Mouse (Mus musculus) cerebellum, adult 18-20 months (tissue): ENCODE results near the gene Arih2.
"Not testable (repeated sequence)": the region's sequence is repeated elsewhere in the genome, so short reads cannot be mapped to it uniquely, and the experiment has no call there.

Experiments
- DNase-seq, 2 experiments: peaks; one replicate each; pipeline ENCODE4 v3.0.0; 2021

Gene Arih2

DNA sequence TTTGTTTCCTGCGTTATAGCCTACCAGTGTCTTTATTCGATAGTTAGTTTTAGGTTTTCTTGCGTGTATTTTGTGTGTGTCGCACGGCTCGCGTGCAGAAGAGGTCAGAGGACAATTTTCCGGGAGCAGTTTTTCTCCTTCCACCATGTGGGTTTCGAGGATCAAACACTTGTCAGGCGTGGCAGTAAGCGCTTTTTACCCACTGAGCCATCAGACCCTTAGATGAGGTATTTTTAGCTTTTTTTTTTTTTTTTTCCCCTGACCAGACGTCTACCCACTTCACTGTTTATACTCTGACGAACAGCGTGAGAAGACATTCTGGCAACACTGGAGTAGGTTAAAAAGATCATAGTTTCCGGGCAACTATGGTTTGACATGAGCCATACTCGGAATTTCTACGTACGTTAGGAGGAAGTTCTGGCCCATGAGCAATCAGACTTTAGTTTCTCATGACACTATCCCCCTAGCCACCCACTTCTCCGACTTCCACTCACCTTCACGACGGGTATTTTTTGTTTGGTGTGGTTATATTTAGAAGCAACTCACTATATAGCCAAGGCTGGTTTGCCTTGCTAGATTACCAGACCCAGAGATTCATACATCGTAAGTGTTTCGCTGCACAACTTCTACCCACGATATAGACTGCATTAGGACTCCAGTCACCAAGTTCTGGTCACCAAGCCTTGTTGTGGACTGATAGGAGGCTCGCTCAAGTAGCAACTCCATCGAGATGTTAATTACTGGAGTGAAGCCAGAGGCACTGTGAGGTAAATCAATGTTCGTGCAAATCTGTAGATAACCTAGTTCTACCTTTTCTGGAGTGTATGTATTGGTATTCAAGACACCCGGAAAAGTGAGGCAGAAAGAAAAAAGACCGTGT is 615 bp upstream of the Arih2 start:
- peak in 1 of 2 experiments; percentile 18 for DNase-seq

DNA sequence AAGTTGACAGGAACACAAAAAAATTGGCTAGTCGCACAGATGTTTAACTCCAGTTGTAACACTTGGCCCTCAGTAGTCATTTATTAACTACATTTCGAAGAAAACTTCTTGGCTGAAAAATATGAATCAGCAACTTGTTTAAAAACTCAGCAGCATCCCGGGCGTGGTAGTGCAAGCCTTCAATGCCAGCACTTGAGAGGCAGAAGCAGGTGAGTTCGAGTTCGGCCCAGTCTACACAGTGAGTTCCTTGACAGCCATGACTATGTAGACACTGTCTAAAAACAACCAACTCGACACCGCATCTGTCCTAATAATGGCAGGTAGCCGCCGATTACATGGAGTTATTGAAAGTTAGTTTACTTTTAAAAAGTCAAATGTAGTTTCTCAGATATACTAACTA is 1.0 kb downstream of the Arih2 start:
- no peak for DNase-seq

DNA sequence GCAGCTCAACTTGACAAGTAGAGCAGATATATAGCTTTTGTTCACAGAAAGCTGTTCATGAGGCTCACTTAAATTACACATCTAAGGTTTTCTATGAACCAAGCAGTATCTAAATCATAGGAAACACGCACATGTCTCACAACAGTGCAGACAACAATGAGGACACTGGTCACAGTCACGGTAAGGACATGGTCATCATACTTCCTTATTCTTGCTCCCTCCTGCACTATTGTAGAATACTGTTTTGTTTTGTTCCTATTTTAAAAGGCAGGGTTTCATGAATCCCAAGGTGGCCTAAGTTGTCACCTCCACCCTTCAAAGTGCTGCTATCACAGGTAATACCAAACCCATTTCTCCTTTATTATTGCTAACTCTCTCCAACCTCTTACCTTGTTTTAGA is 9.4 kb downstream of the Arih2 start:
- no peak for DNase-seq

DNA sequence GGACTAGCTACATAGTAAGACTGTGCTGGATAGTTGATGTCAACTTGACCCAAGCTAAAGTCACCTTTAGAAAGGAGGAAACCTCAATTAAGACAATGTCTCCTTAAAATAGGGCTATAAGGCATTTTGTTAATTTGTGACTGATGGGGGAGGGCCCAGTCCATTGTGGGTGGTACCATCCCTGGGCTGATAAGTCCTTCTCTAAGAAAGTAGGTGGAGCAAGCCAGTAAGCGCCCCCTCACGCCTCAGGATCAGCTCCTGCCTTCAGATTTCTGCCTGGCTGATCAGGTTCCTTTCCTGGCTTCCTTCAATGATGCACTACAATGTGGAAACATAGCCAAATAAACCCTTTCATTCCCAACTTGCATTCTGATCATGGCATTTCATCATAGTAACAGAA is 13.8 kb downstream of the Arih2 start:
- DNase-seq, result no peak

DNA sequence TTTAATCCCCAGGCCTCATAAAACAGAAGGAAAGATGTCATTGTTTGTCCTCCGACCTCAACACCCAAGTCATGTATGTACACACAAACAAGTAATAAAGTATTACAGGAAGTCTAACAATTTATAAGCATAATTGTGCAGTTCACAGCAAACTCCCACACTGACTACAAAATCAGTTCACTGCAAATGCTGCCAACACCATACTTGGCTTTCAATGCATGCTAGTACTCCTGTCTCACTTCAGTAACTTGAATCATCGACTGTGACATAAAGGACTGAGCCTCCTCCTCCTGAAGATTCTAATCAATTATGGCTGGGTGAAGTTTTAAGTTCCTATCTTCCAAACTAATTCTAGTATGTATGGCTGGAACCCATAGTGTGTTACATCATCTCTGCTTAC is 15.3 kb downstream of the Arih2 start:
- no peak for DNase-seq

DNA sequence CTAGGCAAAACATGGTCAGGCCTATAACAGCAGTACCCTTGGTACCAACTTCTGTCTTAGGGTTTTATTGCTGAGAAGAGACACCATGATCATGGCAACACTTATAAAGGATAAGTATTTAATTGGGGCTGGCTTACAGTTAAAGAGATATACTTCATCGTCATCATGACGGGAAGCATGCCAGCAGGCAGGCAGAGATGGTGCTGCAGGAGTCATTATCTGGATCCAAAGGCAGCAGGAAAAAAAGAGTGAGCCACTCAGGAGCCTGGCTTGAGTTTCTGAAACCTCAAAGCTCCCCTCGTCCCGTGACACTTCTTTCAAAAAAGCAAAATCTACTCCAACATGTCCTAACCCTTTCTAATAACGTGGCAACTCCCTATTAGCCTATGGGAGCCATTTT is 16.8 kb downstream of the Arih2 start:
- DNase-seq, result no peak

DNA sequence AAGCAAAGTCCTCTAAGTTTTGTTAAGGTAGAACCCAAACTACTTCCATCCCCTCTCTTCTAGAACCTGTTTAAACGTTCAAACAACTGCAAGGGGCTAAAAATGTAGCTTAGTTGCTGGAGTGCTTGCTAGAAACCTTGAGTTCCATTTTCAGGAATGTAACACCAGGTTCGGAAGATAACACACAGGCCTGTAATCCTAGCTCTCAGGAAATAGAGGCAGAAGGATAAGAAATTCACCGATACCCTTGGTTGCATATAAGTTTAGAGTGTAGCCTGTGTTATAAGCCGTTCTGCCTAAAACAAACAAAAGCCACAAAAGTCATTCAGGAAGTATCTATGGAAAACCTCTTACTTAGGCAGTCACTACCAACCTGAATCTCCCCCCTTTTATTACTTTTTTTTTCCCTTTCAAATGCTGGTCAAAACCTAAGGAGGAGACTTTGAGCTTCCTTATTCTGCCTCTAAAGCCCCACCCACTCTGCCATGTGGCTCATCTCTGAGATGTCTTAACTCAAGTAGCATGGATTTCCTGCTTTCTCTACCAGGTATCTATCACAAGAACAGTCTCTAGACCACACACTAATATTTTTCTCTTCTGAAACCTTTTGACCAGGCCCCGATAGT is 17.4 kb downstream of the Arih2 start:
- DNase-seq, result no peak

DNA sequence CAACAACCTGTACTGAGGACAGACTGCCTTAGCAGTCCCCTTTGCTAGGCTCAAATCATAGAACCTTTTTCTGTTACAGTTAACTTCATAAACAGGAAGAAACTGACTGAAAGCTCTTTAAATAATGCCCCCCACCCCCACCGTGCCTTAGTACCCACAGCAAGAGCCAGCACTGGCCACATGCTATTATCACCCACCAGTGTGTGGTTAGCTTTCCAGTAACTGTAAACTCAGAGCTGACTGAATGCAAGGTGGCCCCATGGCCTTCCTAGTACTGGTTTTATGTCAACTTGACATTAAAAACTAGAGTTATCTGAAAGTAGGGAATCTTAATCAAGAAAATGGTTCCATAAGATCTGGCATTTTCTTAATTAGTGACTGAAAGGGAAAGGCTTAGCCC is 18.5 kb downstream of the Arih2 start:
- no peak for DNase-seq

DNA sequence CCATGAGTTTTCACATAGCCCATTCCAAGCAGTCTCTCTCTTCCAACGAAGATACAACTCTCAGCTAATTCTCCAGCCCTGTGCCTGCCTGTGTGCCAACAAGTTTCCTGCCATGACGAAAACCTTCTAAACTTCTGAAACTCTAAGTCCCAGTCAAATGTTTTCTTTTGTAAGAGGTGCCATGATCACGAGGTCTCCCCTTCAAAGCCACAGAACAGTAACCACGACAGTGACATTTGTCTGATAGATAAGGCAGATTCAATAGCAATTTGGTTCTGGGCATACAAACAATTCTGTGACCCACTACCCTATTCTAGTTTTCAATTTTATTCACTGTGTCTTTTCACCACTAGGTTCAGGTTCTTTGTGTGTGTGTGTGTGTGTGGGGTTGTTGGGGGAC is 21.0 kb downstream of the Arih2 start:
- no peak for DNase-seq

DNA sequence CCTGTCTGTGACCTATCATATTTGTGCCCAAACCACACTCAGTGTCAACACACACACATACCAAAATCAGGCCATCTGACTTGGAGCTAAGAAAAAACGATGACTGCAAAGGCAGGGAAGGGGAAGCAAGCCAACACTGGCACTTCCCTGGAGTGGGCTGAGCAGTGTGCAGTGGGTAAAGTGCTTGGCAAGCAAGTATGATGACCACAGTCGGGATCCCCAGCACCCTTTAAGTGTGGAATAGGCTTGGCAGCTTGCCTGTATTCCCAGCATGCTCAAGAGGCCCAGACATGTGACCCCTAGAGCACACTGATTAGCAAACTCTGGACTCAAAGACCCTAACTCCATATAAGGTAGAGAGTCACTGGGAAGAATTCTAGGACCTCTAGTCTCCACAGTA is 22.7 kb downstream of the Arih2 start:
- no peak for DNase-seq

DNA sequence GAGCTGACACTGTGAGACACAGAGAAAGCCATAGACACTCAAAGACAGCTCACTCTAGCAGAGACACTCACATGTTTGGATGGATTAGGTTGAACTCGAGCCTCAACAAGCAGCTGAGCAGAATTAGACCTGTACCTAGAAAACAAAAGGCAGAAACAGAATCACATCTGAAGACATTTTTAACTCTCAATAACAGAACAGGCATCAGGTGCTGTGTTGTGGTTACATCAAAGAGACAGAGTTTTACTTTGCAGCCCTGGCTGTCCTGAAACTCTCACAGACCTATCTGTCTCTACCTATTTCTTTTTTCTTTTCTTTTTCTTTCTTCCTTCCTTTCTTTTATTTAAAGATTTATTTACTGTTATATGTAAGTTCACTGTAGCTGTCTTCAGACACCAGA is 31.9 kb downstream of the Arih2 start:
- no peak for DNase-seq

DNA sequence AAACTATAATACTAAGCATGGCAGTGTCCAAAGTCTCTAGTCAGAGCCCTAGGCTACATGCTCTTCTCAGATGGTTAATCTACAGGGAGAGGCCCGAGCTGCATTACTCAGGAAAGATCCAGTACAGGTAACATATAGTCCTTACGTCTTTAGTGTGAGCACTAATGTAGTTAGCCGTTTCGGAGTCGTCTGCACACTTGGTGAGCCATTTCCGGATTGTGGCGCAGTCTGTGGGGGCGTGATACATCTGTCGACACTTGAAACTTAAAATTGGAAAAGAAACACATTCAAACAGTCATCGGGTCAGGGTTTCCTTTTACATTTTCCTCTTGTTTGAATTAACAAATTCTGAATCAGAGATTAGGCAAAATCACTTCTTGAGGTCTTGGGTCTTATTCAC is 37.7 kb downstream of the Arih2 start:
- DNase-seq, result no peak

DNA sequence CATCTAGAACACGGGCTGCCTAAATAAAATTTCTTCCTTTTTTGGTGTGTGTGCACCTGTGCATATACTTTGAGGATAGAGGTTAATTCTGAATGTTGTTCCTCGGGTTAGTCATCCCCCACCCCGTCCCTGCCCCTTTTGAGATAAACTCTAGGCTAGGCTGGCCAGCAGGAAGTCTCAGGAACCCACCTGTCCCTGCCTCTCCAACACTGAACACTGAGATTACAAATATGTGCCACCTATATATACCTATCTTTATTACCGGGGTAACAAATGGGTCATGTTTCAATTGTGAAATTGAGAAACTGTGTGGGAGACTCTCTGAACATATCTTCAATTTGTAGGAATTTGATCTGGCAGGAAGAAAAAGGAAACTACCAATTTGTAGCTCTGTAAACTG is 40.3 kb downstream of the Arih2 start:
- no peak for DNase-seq

DNA sequence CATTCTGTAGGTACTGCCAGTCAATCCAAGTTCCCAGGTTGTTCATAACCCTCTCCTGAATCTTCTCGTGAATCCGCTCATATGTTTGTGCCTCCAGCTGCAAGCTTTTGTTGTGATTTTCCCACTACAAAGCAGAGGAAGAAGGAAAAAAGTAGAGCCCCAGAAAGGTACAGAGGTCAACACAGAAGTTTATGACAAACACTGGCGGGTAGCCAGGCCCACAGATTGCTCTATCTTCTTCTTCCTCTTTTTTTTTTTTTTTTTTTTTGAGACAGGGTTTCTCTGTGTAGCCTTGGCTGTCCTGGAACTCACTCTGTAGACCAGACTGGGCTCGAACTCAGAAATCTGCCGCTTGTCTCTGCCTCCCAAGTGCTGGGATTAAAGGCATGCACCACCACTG is 41.3 kb downstream of the Arih2 start:
- DNase-seq, result not testable (repeated sequence)

DNA sequence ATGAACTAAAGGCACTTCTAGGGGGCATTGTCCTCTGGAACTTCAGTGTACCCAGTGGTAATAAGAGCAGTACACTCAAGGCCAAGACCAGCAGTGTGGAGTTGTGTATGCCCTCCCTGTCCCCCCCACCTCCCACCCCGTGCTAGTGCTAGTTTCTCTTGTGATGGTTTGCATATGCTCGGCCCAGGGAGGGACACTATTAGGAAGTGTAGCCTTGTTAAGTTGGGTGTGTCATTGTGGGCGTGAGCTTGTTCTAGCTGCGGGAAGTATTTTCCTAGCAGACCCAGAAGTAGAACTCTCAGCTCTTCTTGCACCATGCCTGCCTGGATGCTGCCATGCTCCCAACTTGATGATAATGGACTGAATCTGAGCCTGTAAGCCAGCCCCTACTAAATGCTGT is 47.2 kb downstream of the Arih2 start:
- no peak for DNase-seq

DNA sequence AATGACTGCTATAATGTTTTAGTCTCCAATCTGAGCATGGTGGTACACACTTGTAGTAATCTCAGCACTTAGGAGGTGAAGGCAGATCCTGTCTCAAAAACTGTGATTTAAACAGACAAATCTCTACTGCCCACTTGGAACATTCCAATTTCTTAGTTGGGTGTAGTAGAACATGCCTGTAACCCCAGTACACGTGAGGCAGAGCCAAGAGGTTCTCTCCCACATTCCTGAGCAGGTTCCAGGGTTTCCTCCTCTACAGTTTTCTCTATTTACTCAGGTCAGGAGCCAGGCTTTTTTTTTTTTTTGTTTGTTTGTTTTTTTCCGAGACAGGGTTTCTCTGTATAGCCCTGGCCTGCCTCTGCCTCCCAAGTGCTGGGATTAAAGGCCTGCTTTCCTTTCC is 49.2 kb downstream of the Arih2 start:
- no peak for DNase-seq

DNA sequence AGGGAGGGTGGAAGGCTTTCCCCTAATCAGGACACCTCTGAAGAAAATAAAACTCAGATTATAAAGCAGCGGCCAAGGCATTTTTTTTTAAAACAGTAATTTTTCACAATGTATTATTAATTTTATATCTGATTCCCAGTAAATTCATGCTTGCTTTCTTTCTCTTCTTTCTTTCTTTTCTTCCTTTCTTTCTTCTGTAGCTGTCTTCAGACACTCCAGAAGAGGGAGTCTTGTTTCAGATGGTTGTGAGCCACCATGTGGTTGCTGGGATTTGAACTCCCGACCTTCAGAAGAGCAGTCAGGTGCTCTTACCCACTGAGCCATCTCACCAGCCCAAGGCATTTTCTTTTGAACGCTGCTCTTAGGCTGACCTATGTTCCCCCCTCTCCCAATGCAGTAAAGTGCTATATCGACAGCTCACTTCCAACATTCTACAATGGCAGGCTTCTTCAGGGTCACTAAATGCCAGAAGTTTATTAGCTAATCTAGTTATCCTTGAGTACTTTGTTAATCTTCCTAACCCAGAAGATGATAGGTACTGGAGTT is 50.1 kb downstream of the Arih2 start:
- DNase-seq, result no peak

DNA sequence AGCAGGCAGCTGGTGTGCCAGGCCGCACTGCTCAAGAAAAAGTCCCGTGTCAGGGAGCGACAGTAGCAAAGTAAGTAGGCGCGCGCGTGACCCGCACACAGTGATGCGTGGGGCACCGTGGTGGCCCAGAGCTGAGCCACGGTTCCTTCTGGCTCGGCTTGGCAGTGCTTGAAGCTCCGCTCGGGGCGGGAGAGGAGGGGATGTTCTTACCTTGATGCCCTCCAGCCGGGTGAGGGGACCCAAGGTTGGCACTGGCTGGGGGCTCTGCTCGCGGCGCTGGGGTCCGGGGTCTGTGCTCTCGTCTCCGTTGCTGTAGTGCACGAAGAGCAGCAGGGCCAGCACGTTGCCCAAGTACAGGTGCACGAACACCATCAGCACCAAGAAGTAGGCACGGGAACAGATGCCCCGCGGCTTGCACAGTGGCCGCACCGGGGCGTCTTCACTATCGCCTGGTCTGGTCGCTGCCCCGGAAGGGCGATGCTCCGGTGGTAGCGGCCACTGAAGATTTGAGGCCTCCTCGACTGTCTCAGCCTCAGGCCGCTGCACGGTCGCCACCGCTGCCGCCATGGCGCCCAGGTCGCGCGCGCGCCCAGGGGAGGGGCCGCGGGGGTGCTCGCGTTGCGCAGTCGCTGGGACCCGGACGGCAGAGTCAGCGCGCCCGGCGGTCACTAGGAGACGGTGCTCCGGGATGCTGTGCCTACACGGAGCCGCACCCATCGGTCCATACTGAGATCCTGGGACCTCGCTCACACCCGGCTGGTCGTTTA is 52.0 kb downstream of the Arih2 start, which contains the start of gene P4htm:
Gene P4htm (minus strand): TSS at position 670 of the 767 bp plus-strand sequence.
- DNase-seq, result peak; percentile 82 to 87

DNA sequence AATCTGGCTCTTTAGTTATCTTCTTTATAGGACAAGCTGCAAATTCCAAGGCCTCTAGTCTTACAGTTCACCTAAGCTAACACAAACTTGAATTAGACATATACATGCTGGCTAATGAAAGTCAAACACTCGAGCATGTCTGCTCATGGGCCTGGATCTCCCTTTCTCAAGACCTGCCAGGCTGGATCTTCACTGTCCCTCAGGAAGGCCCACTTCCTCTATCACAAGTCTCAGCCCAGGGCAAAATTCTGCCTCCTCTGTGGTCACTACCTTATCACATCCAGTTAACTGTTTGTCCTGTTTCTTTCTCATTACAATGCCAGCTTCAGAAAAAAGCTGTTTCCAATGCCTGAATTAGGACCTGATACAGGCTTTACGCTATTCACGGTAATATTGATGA is 54.8 kb downstream of the Arih2 start:
- DNase-seq, result no peak

DNA sequence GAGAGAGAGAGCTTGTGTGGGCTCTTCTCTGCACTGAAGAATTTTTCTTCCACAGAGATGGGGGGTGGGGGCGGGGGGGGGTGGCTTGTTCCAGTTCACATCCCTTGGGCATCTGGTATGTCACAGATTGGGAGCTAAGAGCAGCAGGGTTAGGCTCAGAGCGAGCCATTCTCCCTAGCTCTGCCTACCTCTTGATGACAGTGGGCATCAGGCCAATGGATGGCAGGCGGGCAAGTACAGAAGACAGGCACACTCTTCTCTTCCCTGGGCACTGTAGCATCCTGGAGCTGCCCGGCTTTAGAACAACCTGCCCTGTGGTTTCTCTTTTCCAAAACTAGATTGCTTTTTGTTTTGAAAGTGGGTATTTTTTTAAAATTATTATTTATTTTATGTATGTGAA is 57.7 kb downstream of the Arih2 start:
- peak; percentile 61 to 65 for DNase-seq

DNA sequence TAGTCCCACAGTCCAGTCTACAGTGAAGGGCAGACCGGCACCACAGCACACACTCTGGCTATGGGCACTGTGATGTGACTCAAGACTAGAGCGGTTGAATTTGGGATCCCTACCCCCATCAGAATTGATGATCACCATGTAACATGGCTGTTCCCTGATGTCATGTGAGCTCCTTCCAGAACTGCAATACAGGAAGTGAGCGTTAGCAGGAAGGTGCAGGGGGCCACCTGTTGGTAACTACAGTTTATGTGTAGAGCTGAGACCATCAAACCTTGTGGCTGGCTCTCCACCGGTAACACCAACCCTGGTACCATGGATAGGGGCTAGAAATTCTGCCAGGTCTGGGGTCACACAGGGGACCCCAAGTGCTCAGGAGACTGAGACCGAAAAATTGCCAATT is 60.0 kb downstream of the Arih2 start:
- no peak for DNase-seq

DNA sequence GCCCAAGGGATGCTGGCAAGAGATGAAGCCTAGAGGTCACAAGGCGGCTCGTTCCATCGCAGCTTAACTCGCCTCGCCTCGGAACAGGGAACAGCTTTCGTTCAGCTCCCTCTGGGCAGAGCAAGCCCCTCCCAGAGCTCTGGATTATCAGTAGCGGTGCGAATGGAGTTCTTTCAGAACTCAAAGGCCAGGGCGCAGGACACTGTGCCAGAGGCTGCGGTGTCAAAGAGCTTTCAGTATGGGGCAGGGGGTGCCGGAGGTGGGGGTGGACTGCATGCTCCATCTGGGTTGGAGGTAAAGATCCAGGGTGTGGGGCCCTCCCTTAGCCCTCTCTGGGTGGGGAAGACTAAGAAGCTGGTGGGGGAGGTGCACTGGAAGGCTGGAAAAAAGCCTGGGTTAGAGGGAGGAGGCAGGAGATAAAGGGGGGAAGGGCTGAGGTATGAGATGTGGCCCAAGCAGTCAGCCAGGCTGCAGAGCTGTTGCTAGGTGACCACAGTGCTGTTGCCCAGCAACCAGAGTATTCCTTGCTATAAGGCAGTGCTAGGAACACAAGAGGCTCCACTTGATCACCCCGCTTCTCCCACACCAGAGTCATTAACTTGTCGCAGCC is 61.5 kb downstream of the Arih2 start:
- peak; percentile 53 to 75 for DNase-seq

DNA sequence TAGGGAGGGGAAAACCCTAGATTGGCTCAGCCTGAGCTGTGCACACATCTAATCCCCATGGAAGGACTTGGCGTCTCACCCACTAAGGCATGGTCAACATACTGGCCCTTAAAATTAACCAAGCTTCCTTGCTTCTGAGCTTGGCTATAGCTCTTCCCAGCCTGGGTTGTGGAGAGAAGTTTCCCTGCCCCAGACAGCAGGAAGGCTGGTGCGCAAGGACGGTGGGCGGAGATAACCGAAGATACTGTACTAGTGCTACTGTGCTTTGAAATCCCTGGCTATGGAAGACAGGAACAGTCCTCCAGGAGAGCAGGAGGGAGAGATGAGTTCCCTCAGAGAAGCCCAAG is 69.9 kb downstream of the Arih2 start:
- no peak for DNase-seq
